ENCODE assay signal across 8 mouse cellular contexts in genomic region chr8:13756982-13757804, GRCm38 (mm10). TPM values are rescaled to one million over a fixed set of nuclear protein-coding genes. Genes with fewer than 3 reads are reported as not detected.
DNase-seq lines count a peak whose midpoint lies in the region; ATAC-seq lines count a peak whose summit lies in the region.

Gene Cdc16, plus strand, starts transcription at chr8:13757676.

- intact Hi-C loops in gastrocnemius, postnatal 14 days (cut with DNase I; ENCODE audit: low total_unique reads): no loop called here
- intact Hi-C loops in left cerebral cortex, postnatal 10 days (cut with DNase I): loop anchor here (5.0 kb wide), 1 partner anchor 345 kb away; no protein-coding TSS in a partner anchor

- ATAC-seq in inflammation-experienced regulatory T-cells, adult 6 months: peak; percentile 89
- peak; percentile 74 for ATAC-seq in megakaryocyte-erythroid progenitor cell, adult 5-6 weeks (replicated peaks; ENCODE audit: low FRiP score, low TSS enrichment, poor library complexity, severe bottlenecking)

- DNase-seq in adipocyte (ENCODE audit: low spot score): peak; percentile 86
- peak; percentile 95 for DNase-seq in embryo, embryonic 10 days (ENCODE audit: low spot score)
- DNase-seq in gastrocnemius, postnatal 14 days: peak; percentile 89
- DNase-seq in left cerebral cortex, postnatal 10 days (ENCODE audit: extremely low spot score in 1 of 2, low spot score in 2 of 2): peak; percentile 87 to 94
- peak; percentile 87 for DNase-seq in right cerebral cortex, postnatal 25 days
- DNase-seq in urinary bladder, postnatal 4 days (ENCODE audit: low spot score in 2 of 2): peak; percentile 86 to 90

RNA-seq across cellular contexts. Expression of gene Cdc16, which starts in this region (rescaled TPM):
- total RNA-seq in gastrocnemius, postnatal 14 days (2021): 10 to 100 TPM; 34.7 to 36.8 TPM
- 10 to 100 TPM; 24.1 to 28.0 (median 24.3) TPM for polyA plus RNA-seq in inflammation-experienced regulatory T-cells, adult 6 months (2017; shearing (Covaris generic))
- total RNA-seq in left cerebral cortex, postnatal 10 days (2021): 10 to 100 TPM; 60.7 to 67.1 TPM
- 48.8 and 72.3 TPM in 2 replicates for total RNA-seq in megakaryocyte-erythroid progenitor cell, adult 5-6 weeks (2014; fragmentation: Nextera tagmentation)
- 52.0 and 55.6 TPM in 2 replicates for total RNA-seq in megakaryocyte-erythroid progenitor cell, adult 5-6 weeks (2017)

Comparison
In these comparisons a context has a peak if more than half of its experiments do, and no peak if none do; other contexts are left out.
1. Peak in every context shown above with its lines: DNase-seq and ATAC-seq.